Mouse (Mus musculus): ENCODE data around the gene H2-K1.
"Not testable (repeated sequence)": the region's sequence is repeated elsewhere in the genome, so short reads cannot be mapped to it uniquely, and the experiment has no call there.

Gene H2-K1

DNA sequence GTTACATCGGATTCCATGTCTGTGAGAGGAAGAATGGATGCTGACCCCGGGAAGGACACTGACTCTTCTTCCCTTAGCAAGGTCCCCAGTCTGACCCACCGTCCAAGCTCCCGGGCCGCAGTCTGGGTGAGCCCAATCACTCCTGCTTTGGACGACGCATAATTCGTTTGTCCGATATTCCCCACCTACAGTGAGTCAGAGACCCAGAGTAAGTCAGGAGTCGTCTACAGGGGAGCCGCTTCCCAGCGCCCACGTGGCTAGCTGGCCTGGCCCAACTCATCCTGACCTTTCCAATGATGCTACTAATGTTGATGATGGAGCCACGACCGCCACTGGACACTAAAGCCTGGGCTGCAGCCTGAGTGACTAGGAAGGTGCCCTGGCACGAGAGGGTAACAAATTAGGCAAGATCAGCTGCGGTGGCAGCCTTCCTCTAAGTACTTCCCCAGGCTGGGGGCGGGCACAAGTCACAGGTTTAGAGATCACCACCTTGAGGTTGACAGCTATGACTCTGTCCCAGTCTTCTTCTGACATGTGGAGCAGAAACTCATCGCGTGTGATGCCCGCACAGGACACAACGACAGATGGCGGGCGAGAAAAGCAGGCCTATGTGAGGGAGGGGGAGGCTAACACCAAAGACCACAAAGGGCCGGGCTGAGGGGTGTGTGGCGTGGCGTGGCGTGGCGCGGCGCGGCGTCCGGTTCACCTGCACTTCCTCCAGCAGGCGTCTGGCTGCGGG is 26.9 kb upstream of the H2-K1 start:
- DNase-seq (ENCODE audit: low read depth in 2 of 2, low spot score in 2 of 2), result peak; percentile 61 to 67

DNA sequence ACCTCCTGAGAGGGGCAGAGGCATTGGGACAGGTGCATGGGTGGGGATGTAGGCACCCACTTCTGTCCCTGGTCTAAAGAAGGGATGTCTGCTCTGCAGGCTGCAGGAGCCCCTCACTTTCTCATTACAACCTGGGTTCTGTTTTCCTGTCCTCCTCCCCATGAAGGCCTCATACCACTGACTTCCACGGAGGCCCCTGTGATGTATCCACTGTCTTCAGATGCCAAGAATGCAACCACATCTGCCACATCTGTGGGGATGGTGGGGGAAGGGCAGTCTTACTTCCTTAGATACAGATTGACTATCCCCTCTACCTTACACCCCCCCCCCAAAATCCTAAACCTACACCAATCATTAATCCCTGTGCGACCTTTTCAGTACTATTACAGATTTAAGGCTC is 26.1 kb upstream of the H2-K1 start:
- DNase-seq (ENCODE audit: low read depth in 2 of 2, low spot score in 2 of 2), result no peak

DNA sequence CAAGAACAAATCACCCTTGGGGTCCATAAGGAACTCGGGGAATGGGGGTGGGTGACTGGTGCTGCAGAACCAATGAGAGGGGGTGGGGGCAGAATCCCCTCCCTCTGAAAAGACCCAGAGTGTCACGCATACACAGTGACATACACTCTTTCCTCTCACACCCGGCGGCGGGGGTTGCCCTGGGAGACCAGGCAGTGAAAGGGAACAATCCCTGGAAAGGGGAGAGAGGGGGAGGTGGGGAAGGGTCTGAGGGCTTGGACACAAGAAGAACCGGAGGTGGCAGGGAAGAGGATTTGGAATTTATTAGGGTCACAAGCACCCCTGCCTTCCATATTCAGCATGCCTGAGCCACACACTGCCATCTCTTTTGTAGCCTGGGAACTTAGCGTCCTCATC is 25.6 kb upstream of the H2-K1 start:
- no peak for DNase-seq (ENCODE audit: low read depth in 2 of 2, low spot score in 2 of 2)

DNA sequence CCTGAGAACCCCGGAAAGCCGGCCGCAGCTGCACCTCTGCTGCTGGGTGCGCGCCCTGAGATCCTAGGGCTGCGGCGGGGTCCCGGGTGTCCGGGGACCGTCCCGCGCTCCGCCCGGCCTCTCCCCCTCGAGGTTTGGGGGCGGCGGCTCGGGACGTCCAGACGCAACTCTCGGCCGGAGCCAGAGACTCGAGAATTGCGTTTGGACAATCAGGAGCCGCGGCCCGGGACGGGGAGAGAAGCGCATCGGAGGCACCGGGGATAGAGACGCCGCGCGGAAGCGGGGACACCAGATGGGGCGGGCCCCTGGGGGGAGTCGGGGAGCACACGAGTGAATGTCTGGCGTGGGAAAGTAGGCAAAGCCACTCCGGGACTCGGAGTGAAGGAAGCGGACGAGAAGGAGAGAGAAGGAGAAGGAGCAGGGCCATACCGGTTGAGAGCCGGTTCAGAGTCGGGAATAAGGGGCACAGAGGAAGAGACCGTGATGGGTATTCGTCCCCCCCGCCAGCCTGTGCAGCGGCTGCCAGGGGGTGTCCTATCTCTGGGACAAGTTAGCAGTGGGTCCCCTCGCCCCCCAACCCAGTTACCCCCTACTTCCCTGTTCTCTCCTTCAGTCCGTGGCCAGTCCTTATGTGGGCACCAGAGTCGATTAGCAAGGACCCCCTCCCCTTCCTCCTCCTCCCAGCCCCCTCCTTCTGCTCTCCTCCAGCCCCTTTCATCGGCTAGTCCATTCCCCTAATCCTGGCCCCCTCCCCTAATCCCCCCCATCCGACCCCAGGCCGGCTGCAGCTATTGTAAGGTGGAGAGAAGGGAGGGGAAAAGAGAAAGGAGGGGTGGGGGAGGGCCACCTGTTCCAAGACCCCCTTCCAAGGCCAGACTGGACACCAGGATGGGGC is 25.0 kb upstream of the H2-K1 start:
- DNase-seq (ENCODE audit: low read depth in 2 of 2, low spot score in 2 of 2), result no peak

DNA sequence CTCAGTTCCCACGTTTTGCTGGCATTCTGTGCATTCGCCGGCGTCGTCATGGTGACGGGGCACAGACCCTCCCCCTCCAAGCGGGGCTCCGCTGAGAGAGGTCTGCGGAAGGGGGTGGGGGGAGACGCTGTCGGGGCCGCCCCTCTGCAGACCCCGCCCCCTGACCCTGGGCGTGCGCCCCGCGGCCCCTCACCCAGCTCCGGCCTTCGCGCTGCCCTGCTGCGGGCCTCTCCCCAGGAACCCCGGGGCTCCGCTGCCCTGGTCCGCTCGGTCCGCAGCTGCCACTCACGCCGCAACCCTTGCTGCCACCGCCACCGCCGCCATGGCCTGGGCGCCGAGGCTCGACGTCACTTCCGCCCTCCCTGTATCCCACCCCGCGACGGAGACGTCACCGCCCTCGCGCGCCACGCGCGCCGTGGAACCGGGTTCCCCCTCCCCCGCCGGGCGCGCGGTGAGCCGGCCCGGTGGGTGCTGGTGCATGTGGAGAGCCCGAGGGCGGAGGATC is 24.2 kb upstream of the H2-K1 start, which contains the start of gene Ring1:
TSS of gene Ring1 (minus strand) at position 364 of the 505 bp plus-strand sequence.
- DNase-seq (ENCODE audit: low read depth in 2 of 2, low spot score in 2 of 2), result peak; percentile 80 to 81

DNA sequence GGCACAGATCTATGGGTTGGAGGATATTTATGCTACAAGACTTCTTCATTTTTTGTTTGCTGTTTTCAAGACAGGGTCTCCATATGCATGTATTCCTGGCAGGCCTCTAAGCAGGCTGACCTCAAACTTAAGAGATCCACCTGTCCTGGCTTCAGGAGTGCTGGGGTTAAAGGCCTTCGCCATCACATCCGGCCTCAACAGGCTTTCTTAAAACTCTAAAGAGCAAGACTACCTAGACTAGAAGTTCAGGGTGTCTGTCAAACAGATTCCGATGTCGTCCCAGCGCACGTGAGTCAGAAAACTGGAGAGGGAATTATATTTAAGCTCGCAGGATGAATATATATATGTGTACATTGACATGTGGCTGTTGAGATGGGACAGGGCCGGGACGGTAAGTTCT is 23.5 kb upstream of the H2-K1 start:
- no peak for DNase-seq (ENCODE audit: low read depth in 2 of 2, low spot score in 2 of 2)

DNA sequence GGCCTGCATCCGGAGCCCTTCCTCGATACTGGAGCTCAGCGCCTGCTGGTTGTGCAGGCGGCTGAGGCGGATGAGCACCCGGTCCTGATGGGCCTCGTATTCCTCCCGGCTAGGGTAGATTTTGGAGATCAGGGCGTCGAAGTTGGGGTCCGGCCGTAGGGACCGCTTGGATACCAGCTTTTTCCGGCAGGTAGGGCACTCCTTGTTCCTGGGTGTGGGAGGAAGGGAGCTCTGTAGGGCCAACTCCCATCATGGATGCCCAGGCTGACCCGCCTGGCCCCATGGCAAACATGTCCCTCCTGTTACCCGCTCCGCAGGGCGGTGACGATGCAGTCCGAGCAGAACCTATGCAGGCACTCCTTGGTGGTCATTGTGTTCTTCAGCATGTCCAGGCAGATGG is 22.8 kb upstream of the H2-K1 start:
- DNase-seq (ENCODE audit: low read depth in 2 of 2, low spot score in 2 of 2), result no peak

DNA sequence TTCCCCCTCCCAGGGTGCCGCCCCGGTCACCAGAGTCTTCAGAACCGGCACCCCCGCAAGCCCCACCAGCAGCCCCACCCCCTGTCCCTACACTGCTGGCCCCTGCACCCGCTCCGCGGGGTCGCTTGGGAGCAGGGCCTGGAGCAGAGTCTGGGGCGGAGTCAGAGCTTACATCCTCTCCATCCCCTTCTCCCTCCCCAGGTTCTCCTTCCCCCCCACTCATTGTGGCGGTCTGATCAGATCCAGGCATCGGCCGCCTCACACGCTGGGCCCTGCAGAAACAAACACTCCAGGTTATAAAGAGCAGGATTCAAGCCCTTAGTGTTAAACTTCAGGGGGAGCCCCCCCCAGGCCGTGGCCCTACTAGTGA is 22.3 kb upstream of the H2-K1 start:
- no peak for DNase-seq (ENCODE audit: low read depth in 2 of 2, low spot score in 2 of 2)

DNA sequence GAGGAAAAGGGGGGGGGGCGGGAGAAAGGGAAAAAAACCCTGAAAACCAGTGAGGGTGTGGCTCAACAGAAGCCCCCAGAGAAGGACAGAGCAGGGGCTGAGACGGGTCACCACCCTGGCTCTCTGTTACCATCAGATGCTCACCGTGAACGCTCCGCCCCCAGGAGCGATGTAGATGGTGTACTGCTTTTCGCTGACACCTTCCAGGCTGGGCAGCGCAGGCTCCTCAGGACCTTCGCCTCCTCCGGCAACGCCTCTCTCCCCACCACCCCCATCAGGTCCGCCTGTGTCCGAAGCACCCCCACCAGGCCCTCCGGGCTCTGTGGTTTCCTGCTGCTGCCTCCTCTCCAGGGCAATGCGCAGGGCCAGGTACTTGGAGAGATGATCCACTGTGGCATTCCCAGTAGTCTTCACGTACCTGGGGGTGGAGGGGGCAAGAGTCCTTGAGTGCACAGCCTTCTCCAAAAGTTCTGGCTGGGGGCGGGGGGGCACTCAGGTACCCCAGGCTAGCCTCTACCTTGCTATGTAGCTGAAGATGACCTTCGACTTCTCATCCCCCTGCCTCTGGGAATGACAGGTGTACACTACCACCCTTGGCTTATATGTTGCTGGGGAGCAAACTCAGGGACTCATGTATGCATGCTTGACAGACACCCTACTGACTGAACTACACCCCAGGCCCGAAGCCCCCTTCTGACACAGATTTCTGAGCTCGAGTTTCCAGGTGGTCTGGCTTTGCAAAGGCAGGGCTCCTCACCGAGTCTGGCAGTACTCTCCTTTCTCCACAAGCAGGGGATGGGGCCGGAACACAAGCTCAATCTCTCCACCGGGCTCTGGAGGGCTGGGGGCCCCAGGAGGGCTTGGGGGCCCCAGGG is 21.6 kb upstream of the H2-K1 start:
- DNase-seq (ENCODE audit: low read depth in 2 of 2, low spot score in 2 of 2), result no peak

DNA sequence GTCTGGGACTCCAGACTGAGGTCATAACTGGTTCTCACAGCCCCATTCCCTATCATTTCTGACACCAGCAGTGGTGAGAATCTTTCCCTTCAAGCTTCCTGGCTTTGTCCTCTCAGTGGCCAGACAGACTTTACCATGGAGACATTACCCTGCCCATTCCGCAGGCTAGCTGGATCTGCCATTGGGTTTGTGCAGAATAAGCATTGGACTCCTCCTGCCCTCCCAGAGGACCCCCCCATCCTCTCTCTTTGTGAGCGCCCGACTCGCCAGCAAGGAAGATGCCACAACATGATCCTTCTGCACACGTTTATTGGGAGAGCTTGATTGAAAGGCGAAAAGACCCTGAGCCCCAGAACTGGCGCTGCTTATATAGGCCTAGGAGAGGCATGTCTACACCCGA is 13.3 kb upstream of the H2-K1 start:
- no peak for DNase-seq (ENCODE audit: low read depth in 2 of 2, low spot score in 2 of 2)

DNA sequence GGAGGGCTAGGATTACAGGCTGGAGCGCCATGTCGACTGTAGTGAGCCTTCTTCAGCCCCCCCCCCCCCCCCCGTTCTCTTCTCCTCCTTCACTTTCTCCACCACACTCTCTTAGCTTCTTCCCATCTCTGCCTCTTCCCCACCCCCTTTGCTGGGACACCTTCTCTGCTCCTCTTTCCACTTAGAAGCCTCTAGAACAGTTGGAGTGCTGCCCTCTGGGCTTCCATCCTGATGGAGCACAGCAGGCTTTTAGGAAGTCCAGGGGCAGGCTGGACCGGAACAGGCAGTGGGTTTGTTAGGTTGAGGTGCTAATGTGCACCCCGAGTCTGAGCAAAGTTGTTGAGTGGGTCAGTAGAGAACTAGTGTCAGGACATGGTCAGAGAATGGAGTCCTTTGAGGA is 10.0 kb upstream of the H2-K1 start:
- no peak for DNase-seq (ENCODE audit: low read depth in 2 of 2, low spot score in 2 of 2)

DNA sequence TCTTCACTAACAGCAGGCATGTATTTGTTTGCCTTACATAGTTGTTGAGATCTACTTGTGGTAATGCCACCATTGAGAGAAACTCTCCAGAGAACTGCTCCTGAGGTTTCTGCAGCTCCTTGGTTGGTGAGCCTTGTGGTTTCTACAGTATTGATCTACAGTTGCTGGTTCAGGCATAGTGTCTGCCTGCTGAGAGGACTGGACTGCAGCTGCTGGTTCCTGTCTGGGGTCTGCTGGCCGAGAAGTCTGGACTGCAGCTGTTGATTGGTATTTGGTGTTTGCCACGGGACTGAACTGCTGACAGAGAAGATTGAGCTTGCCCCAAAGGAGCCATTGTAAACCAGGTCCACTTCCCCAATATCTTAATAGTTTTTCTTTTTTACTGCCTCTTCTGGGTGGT is 6.4 kb upstream of the H2-K1 start:
- no peak for DNase-seq (ENCODE audit: low read depth in 2 of 2, low spot score in 2 of 2)

DNA sequence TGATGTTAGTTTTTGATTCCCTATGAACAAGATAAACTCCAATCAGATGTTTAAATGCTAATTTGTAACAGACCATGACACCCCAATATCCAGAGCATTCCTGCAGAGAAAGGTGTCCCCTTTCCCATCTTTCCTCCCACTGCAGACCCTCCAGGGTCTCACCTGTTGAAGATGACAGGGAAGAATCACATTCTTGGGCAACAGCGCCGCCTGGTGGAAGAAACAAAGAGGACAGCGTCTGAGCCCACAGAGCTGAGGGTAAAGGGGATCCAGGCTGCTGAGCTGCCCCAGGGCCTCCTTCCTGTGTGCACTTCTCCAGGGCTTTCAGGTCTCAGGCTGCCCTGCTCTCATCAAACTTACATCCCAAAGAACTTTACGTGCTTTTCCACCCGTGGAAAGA is 3.3 kb upstream of the H2-K1 start:
- peak in 1 of 2 experiments; percentile 70 for DNase-seq (ENCODE audit: low read depth in 2 of 2, low spot score in 2 of 2)

DNA sequence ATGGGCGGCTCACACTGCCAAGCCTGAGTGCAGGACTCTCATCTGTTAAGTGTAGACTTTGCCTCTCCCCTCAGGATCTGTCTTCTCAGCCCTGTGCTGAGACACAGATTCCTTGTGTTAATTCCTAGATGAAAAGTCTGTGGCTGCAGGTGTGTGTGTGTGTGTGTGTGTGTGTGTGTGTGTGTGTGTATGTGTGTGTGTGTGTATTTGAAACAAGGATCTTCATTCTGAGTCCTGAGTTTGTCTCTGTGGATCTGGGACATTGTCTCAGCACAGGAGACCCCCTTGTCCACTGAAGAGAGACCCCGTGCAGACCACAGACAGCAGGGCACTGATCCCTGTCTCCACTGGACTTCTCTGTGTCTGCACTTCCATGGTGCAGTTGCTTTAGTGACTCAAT is 649 bp upstream of the H2-K1 start:
- DNase-seq (ENCODE audit: low read depth in 2 of 2, low spot score in 2 of 2), result not testable (repeated sequence)

DNA sequence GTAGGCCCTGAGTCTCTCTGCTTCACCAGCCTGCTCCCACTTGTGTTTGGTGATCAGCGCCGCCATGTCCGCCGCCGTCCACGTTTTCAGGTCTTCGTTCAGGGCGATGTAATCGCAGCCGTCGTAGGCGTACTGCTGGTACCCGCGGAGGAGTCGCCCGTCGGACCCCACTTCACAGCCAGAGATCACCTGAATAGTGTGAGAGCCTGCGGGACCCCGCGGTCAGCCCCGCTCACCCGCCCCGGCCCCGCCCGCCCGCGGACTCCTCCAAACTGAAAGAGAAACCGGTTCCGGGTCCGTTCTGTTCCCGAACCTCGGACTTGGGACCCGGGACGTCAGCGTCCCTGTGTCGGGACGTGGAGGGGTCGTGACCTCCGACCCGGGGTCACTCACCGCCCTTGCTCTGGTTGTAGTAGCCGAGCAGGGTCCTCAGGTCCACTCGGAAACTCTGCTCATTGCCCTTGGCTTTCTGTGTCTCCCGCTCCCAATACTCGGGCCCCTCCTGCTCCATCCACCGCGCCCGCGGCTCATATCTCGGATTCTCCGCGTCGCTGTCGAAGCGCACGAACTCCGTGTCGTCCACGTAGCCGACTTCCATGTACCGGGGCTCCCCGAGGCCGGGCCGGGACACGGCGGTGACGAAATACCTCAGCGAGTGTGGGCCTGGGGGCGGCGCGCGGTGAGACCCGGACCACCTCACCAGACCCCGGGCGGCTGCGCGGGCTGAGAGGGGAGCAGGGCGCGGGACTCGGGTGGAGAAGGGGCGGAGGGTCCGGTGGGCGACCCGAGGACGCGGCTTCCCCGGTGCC is 602 bp downstream of the H2-K1 start:
- DNase-seq (ENCODE audit: low read depth in 2 of 2, low spot score in 2 of 2), result no peak

DNA sequence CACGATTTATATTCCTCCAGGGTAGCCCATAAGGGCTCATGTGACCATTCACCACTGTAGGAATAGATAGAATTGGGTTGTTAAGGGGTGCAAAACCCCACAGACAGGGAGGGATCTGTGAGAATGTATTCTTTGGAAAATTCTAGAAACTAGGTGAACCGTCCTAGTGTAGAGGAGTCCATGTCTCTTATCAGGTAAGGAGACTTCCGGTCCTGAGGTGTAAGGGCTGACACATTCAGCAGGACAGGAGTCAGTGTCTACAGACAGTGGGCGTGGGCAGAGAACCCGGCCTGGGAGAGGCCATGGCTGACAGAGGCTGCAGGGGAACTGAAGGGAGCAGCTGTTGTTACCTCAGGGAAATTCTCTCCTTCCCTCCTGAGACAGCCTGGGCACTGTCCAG is 1.4 kb downstream of the H2-K1 start:
- DNase-seq (ENCODE audit: low read depth in 2 of 2, low spot score in 2 of 2), result peak in 1 of 2 experiments; percentile 36

DNA sequence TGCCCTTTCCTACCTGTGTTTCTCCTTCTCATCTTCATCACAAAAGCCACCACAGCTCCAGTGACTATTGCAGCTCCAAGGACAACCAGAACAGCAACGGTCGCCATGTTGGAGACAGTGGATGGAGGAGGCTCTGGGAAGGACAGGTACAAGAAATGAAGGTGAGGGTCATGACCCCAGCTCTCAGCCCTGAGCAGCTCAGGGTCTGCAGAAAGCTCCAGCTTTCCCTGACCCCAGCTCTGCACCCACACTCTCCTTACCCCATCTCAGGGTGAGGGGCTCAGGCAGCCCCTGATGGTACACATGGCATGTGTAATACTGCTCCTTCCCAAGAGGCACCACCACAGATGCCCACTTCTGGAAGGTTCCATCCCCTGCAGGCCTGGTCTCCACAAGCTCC is 3.1 kb downstream of the H2-K1 start:
- DNase-seq (ENCODE audit: low read depth in 2 of 2, low spot score in 2 of 2), result not testable (repeated sequence)

DNA sequence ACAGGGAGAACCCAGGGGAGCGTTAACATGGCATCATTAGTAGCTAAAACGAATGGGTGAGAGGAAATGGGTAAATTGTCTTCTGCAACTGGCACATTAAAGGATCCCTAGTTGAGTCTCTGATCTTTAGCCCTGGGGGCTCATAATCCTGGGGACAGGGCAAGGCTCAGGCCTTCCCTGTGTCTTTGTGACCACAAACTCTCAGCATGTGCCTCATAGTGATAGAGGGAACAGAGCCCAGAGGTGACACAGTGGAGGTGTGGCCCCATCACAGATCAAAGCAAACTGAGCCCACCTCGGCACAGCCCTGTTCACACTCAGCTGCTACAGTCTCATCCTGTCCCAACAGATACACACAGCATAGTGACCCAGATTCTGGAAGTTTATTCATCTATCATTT is 4.5 kb downstream of the H2-K1 start:
- peak in 1 of 2 experiments; percentile 44 for DNase-seq (ENCODE audit: low read depth in 2 of 2, low spot score in 2 of 2)

DNA sequence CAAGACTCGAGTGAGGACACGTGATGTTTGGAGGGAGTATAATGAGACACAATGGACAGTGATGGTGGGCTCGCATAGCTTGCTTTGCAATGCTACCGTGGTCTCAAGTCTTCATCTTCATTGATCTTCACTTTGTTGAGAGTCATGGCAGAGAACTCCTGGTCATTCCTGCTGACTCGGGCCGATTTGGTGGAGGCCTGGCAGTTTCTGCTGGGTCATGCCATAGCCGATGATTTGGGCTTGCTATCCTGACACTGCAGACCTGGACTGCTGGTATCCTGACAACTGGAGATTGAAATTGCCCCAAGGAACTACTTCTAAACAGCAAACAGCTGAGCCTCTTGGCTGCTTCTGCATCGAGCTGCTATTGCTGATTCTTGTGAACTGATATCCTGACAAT is 5.2 kb downstream of the H2-K1 start:
- no peak for DNase-seq (ENCODE audit: low read depth in 2 of 2, low spot score in 2 of 2)
